Mouse (Mus musculus): Measurements from ENCODE around the gene Cep19. TPM values are rescaled to one million over a fixed set of nuclear protein-coding genes. Genes with fewer than 3 reads are reported as not detected.

The Cep19 gene
- total and polyA plus RNA-seq, 3 experiments: 7.1 to 8.7 TPM; not detected in 1

GRCm38 (mm10) chr16:32075762-32076161 lies 23.8 kb upstream of the Cep19 start:
- Histone ChIP-seq H3K27me3 (ENCODE audit: control insufficient read depth in 1 of 2, insufficient read depth in 2 of 2, low read length in 2 of 2) (no peaks in the 10 kb centered on the region), H3K9ac (ENCODE audit: control insufficient read depth, low read depth, low read length, poor library complexity, severe bottlenecking) (0 out of 2 replicates have a peak overlapping the region, but pooled peaks have one; percentile 9), H3K4me1 (ENCODE audit: control insufficient read depth in 1 of 2, insufficient read depth in 2 of 2, low read length in 2 of 2) (peaks cover 17 to 18% of the 10 kb centered on the region in 2 experiments), H3K27ac (ENCODE audit: control insufficient read depth, low read depth, low read length) (no peak overlapping the region), H3K4me3 (ENCODE audit: control insufficient read depth in 1 of 2, insufficient read depth in 1 of 2, low read depth in 2 of 2, low read length in 2 of 2) (no peak overlapping the region), H3K79me2 (ENCODE audit: control insufficient read depth, insufficient read depth, low read length, poor library complexity) (peaks cover 67% of the 10 kb centered on the region), H3K36me3 (ENCODE audit: control insufficient read depth in 1 of 2, insufficient read depth in 2 of 2, low read length in 2 of 2) (peaks cover 0 to 35% of the 10 kb centered on the region in 2 experiments; a peak in 3 of 4 replicates), H3K9me3 (replicated peaks; ENCODE audit: insufficient read depth, low read length) (no peaks in the 10 kb centered on the region; the same call in 1 of the 2 replicates)
- TF ChIP-seq ELF1 (IDR thresholded peaks at IDR 0.05; ENCODE audit: low read depth, low read length): 0 out of 2 replicates have a peak, but pooled peaks have one; percentile 20
- no peak for TF ChIP-seq KAT2A (conservative IDR thresholded peaks at IDR 0.05; ENCODE audit: low read depth, low read length)
- no peak for TF ChIP-seq SIN3A (IDR thresholded peaks at IDR 0.05; ENCODE audit: low read length)
- peak; percentile 58 for TF ChIP-seq ZNF384 (IDR thresholded peaks at IDR 0.05; ENCODE audit: low read depth, low read length)
- no peak for DNase-seq (ENCODE audit: low read depth, low spot score)

- Histone ChIP-seq H3K27ac (ENCODE audit: control insufficient read depth, low read depth, low read length) (no peak overlapping the region), H3K4me1 (ENCODE audit: control insufficient read depth in 1 of 2, insufficient read depth in 2 of 2, low read length in 2 of 2) (peaks cover 15 to 18% of the 10 kb centered on the region in 2 experiments), H3K9ac (ENCODE audit: control insufficient read depth, low read depth, low read length, poor library complexity, severe bottlenecking) (no peak overlapping the region; the same call in 1 of the 2 replicates), H3K79me2 (ENCODE audit: control insufficient read depth, insufficient read depth, low read length, poor library complexity) (peaks cover 62% of the 10 kb centered on the region), H3K27me3 (ENCODE audit: control insufficient read depth in 1 of 2, insufficient read depth in 2 of 2, low read length in 2 of 2) (no peaks in the 10 kb centered on the region), H3K4me3 (ENCODE audit: control insufficient read depth in 1 of 2, insufficient read depth in 1 of 2, low read depth in 2 of 2, low read length in 2 of 2) (peak overlapping the region in 1 of 2 experiments; percentile 89; a peak in 3 of 4 replicates), H3K36me3 (ENCODE audit: control insufficient read depth in 1 of 2, insufficient read depth in 2 of 2, low read length in 2 of 2) (peaks cover 0 to 31% of the 10 kb centered on the region in 2 experiments; a peak in 3 of 4 replicates), H3K9me3 (replicated peaks; ENCODE audit: insufficient read depth, low read length) (no peaks in the 10 kb centered on the region; the same call in 1 of the 2 replicates)
- peak; percentile 43 for DNase-seq (ENCODE audit: low read depth, low spot score)
- TF ChIP-seq JUND (IDR thresholded peaks at IDR 0.05; ENCODE audit: low read depth, low read length) (no peak), UBTF (IDR thresholded peaks at IDR 0.05; ENCODE audit: borderline replicate concordance, insufficient read depth, low read depth, low read length) (no peak), ZMIZ1 (IDR thresholded peaks at IDR 0.05; ENCODE audit: low read depth, low read length) (no peak), NELFE (IDR thresholded peaks at IDR 0.05; ENCODE audit: low read depth, low read length) (no peak), SIN3A (IDR thresholded peaks at IDR 0.05; ENCODE audit: low read length) (no peak), POLR2A (IDR thresholded peaks at IDR 0.05; ENCODE audit: control insufficient read depth in 1 of 2, insufficient read depth in 1 of 2, low read depth in 1 of 2, low read length in 2 of 2, poor library complexity in 1 of 2) (no peak), RAD21 (IDR thresholded peaks at IDR 0.05; ENCODE audit: low read depth, low read length) (no peak), CHD1 (IDR thresholded peaks at IDR 0.05; ENCODE audit: low read depth, low read length) (no peak), ELF1 (IDR thresholded peaks at IDR 0.05; ENCODE audit: low read depth, low read length) (no peak), USF1 (IDR thresholded peaks at IDR 0.05; ENCODE audit: low read depth, low read length) (no peak), TCF12 (IDR thresholded peaks at IDR 0.05; ENCODE audit: low read depth, low read length) (no peak), MYC (IDR thresholded peaks at IDR 0.05; ENCODE audit: low read depth, low read length) (no peak), ZC3H11A (IDR thresholded peaks at IDR 0.05; ENCODE audit: low read depth, low read length) (no peak), MEF2A (IDR thresholded peaks at IDR 0.05; ENCODE audit: extremely low read depth, insufficient replicate concordance, low read depth, low read length, poor library complexity, severe bottlenecking) (no peak), CHD2 (IDR thresholded peaks at IDR 0.05; ENCODE audit: low read length) (no peak)
Measured at GRCm38 (mm10) chr16:32076406-32076805, 23.2 kb upstream of the Cep19 start.
